Mouse (Mus musculus): ENCODE results near the gene Mttp. TPM values are rescaled to one million over a fixed set of nuclear protein-coding genes. Genes with fewer than 3 reads are reported as not detected.

Mttp gene
- polyA plus RNA-seq, 1 experiment from 2014 or later: 6.3 TPM

- Histone ChIP-seq H3K27ac (replicated peaks; ENCODE audit: low read depth, low read length) (no peak overlapping the region), H3K27me3 (replicated peaks; ENCODE audit: control insufficient read depth, insufficient read depth, low read length) (no peaks in the 10 kb centered on the region), H3K9me3 (ENCODE audit: control insufficient read depth, low read length) (no peaks in the 10 kb centered on the region), H3K4me3 (ENCODE audit: low read depth, low read length) (no peak overlapping the region), H3K4me2 (ENCODE audit: low read depth, low read length) (no peak overlapping the region), H3K9ac (ENCODE audit: low read depth, low read length) (no peak overlapping the region), H3K4me1 (ENCODE audit: control insufficient read depth, insufficient read depth, low read length) (no peaks in the 10 kb centered on the region), H3K36me3 (ENCODE audit: control insufficient read depth, insufficient read depth, low read length) (no peaks in the 10 kb centered on the region)
- ATAC-seq (ENCODE audit: low read depth) (no peak), DNase-seq (ENCODE audit: low spot score) (no peak)
- 90% methylated on average over 19 of the region's 19 CpGs for WGBS
Measured at GRCm38 (mm10) chr3:138110910-138111782, 33.6 kb downstream of the Mttp start.

DNA sequence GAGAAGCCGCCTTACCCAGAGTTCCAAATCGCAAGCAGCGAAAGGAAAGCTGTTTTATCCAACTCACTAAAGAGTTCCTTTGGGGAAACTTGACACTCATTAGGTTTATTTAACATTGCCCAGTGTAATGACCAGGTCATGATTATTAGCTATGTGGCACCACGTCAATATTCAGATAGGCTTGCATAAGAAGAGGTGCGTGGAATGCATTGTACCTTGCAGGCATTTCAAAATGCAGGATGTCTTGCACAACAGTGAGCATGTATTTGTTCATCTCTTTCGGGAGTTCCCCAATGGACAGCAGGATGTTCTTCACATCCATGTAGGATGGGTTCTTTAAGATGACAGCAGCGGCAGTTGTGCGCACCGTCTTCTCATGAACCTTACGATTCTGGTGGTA is 37.9 kb downstream of the Mttp start:
- no peak overlapping the region for H3K4me2 ChIP-seq (ENCODE audit: low read depth, low read length)
- WGBS: 91% methylated on average over 10 of the region's 10 CpGs
- no peak overlapping the region for H3K9ac ChIP-seq (ENCODE audit: low read depth, low read length)
- H3K4me3 ChIP-seq (ENCODE audit: low read depth, low read length): no peak overlapping the region
- H3K4me1 ChIP-seq (ENCODE audit: control insufficient read depth, insufficient read depth, low read length): no peaks in the 10 kb centered on the region
- H3K27ac ChIP-seq (replicated peaks; ENCODE audit: low read depth, low read length): no peak overlapping the region
- no peaks in the 10 kb centered on the region for H3K36me3 ChIP-seq (ENCODE audit: control insufficient read depth, insufficient read depth, low read length)
- H3K27me3 ChIP-seq (replicated peaks; ENCODE audit: control insufficient read depth, insufficient read depth, low read length): no peaks in the 10 kb centered on the region
- ATAC-seq (ENCODE audit: low read depth): no peak
- DNase-seq (ENCODE audit: low spot score): no peak
- H3K9me3 ChIP-seq (ENCODE audit: control insufficient read depth, low read length): no peaks in the 10 kb centered on the region

GRCm38 (mm10) chr3:138105056-138105455 is 39.7 kb downstream of the Mttp start:
- no peaks in the 10 kb centered on the region for H3K9me3 ChIP-seq (ENCODE audit: control insufficient read depth, low read length)
- H3K4me1 ChIP-seq (ENCODE audit: control insufficient read depth, insufficient read depth, low read length): no peaks in the 10 kb centered on the region
- no peak overlapping the region for H3K4me2 ChIP-seq (ENCODE audit: low read depth, low read length)
- H3K9ac ChIP-seq (ENCODE audit: low read depth, low read length): no peak overlapping the region
- no peaks in the 10 kb centered on the region for H3K27me3 ChIP-seq (replicated peaks; ENCODE audit: control insufficient read depth, insufficient read depth, low read length)
- peak; percentile 47; the same call in 1 of the 2 replicates for ATAC-seq (ENCODE audit: low read depth)
- H3K27ac ChIP-seq (replicated peaks; ENCODE audit: low read depth, low read length): no peak overlapping the region
- no peaks in the 10 kb centered on the region for H3K36me3 ChIP-seq (ENCODE audit: control insufficient read depth, insufficient read depth, low read length)
- no peak overlapping the region for H3K4me3 ChIP-seq (ENCODE audit: low read depth, low read length)
- 48% methylated on average over 5 of the region's 5 CpGs for WGBS
- DNase-seq (ENCODE audit: low spot score): peak; percentile 57

- ATAC-seq (ENCODE audit: low read depth) (no peak), DNase-seq (ENCODE audit: low spot score) (no peak)
- H3K4me2 ChIP-seq (ENCODE audit: low read depth, low read length): no peak overlapping the region
- no peaks in the 10 kb centered on the region for H3K9me3 ChIP-seq (ENCODE audit: control insufficient read depth, low read length)
- WGBS: 87% methylated on average over 4 of the region's 4 CpGs
- no peak overlapping the region for H3K9ac ChIP-seq (ENCODE audit: low read depth, low read length)
- no peak overlapping the region for H3K27ac ChIP-seq (replicated peaks; ENCODE audit: low read depth, low read length)
- no peaks in the 10 kb centered on the region for H3K27me3 ChIP-seq (replicated peaks; ENCODE audit: control insufficient read depth, insufficient read depth, low read length)
- H3K4me1 ChIP-seq (ENCODE audit: control insufficient read depth, insufficient read depth, low read length): no peaks in the 10 kb centered on the region
- H3K36me3 ChIP-seq (ENCODE audit: control insufficient read depth, insufficient read depth, low read length): no peaks in the 10 kb centered on the region
- H3K4me3 ChIP-seq (ENCODE audit: low read depth, low read length): no peak overlapping the region
Measured at GRCm38 (mm10) chr3:138103690-138104089, 41.1 kb downstream of the Mttp start.

DNA sequence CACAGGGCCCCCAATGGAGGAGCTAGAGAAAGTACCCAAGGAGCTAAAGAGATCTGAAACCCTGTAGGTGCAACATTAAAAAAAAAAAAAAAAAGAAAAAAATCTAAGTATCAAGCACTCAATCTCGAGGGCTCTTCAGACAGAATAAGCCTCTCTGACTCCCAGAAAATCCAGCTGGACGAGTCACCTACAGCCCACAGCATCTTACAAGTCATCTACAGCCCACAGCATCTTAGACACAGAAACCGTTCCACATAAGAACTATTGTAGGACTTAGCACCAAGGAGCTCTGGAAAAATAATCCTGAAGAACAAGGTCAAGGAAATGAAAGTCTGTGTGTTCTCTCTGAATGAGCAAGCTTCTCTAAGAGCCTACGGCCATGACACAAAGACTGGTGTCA is 42.8 kb downstream of the Mttp start:
- 82% methylated on average over 4 of the region's 4 CpGs for WGBS
- Histone ChIP-seq H3K4me2 (ENCODE audit: low read depth, low read length) (no peak overlapping the region), H3K4me1 (ENCODE audit: control insufficient read depth, insufficient read depth, low read length) (no peaks in the 10 kb centered on the region), H3K27me3 (replicated peaks; ENCODE audit: control insufficient read depth, insufficient read depth, low read length) (no peaks in the 10 kb centered on the region), H3K36me3 (ENCODE audit: control insufficient read depth, insufficient read depth, low read length) (no peaks in the 10 kb centered on the region), H3K27ac (replicated peaks; ENCODE audit: low read depth, low read length) (no peak overlapping the region), H3K4me3 (ENCODE audit: low read depth, low read length) (no peak overlapping the region), H3K9ac (ENCODE audit: low read depth, low read length) (no peak overlapping the region), H3K9me3 (ENCODE audit: control insufficient read depth, low read length) (no peaks in the 10 kb centered on the region)
- DNase-seq (ENCODE audit: low spot score): no peak
- ATAC-seq (ENCODE audit: low read depth): no peak

DNA sequence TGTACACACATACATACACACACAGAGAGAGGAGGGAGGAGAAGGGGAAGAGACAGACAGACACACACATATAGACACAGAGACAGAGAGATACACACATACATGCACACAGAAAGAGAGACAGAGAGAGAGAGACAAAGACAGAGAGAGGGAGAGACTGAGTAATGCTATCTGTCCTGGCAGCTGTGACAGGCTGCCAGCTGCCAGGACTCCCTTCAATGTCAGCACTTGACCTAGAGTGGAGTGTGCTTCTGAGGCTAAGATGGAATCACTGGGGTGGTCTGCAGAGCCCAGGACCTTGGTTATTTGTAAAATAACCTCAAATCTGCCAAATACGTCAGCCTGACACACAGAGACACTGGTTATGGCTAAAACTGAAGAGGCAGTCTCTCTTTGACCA is 47.0 kb downstream of the Mttp start:
- peak overlapping the region; percentile 48; the same call in 1 of the 2 replicates for H3K27ac ChIP-seq (replicated peaks; ENCODE audit: low read depth, low read length)
- peak; percentile 45; the same call in 1 of the 2 replicates for ATAC-seq (ENCODE audit: low read depth)
- 71% methylated on average over 1 of the region's 1 CpGs for WGBS
- H3K4me2 ChIP-seq (ENCODE audit: low read depth, low read length): no peak overlapping the region
- no peaks in the 10 kb centered on the region for H3K9me3 ChIP-seq (ENCODE audit: control insufficient read depth, low read length)
- no peak overlapping the region for H3K4me3 ChIP-seq (ENCODE audit: low read depth, low read length)
- no peak overlapping the region for H3K9ac ChIP-seq (ENCODE audit: low read depth, low read length)
- 0 out of 2 replicates have a peak, but pooled peaks cover 4% of the 10 kb centered on the region for H3K4me1 ChIP-seq (ENCODE audit: control insufficient read depth, insufficient read depth, low read length)
- no peaks in the 10 kb centered on the region for H3K36me3 ChIP-seq (ENCODE audit: control insufficient read depth, insufficient read depth, low read length)
- H3K27me3 ChIP-seq (replicated peaks; ENCODE audit: control insufficient read depth, insufficient read depth, low read length): no peaks in the 10 kb centered on the region
- peak; percentile 58 for DNase-seq (ENCODE audit: low spot score)

GRCm38 (mm10) chr3:138096263-138097028 is 48.3 kb downstream of the Mttp start:
- peak overlapping the region; percentile 63; the same call in 1 of the 2 replicates for H3K27ac ChIP-seq (replicated peaks; ENCODE audit: low read depth, low read length)
- DNase-seq (ENCODE audit: low spot score): no peak
- 84% methylated on average over 19 of the region's 19 CpGs for WGBS

DNA sequence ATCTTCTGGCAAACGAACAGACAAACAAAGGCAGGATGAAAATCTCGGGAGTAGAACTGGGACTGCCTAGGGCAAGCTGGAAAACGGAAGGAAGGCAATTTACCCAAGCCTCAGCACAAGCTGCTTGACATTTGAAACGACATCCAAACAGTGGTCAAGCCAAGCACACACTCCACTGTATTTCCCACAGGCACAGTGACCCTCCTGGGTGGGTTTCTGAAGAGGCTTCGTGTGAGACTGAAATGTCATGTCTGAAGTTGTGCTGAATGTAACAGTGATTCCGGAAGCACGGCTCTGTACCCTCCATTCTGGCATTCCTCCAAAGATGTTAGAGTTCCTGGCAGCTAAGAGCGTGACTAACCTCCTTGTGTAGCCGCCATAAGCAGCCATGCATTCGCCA is 49.0 kb downstream of the Mttp start:
- peak overlapping the region; percentile 41 for H3K27ac ChIP-seq (replicated peaks; ENCODE audit: low read depth, low read length)

More at GRCm38 (mm10) chr3:138096263-138097028, 48.3 kb downstream of the Mttp start:
- Histone ChIP-seq H3K9me3 (ENCODE audit: control insufficient read depth, low read length) (no peaks in the 10 kb centered on the region), H3K9ac (ENCODE audit: low read depth, low read length) (no peak overlapping the region), H3K4me1 (ENCODE audit: control insufficient read depth, insufficient read depth, low read length) (0 out of 2 replicates have a peak, but pooled peaks cover 4% of the 10 kb centered on the region), H3K27me3 (replicated peaks; ENCODE audit: control insufficient read depth, insufficient read depth, low read length) (no peaks in the 10 kb centered on the region), H3K4me3 (ENCODE audit: low read depth, low read length) (no peak overlapping the region), H3K36me3 (ENCODE audit: control insufficient read depth, insufficient read depth, low read length) (no peaks in the 10 kb centered on the region), H3K4me2 (ENCODE audit: low read depth, low read length) (no peak overlapping the region)
- ATAC-seq (ENCODE audit: low read depth): no peak

More for the DNA sequence above, 49.0 kb downstream of the Mttp start:
- Histone ChIP-seq H3K9ac (ENCODE audit: low read depth, low read length) (no peak overlapping the region), H3K36me3 (ENCODE audit: control insufficient read depth, insufficient read depth, low read length) (no peaks in the 10 kb centered on the region), H3K4me3 (ENCODE audit: low read depth, low read length) (no peak overlapping the region), H3K27me3 (replicated peaks; ENCODE audit: control insufficient read depth, insufficient read depth, low read length) (no peaks in the 10 kb centered on the region), H3K4me1 (ENCODE audit: control insufficient read depth, insufficient read depth, low read length) (0 out of 2 replicates have a peak, but pooled peaks cover 4% of the 10 kb centered on the region), H3K4me2 (ENCODE audit: low read depth, low read length) (no peak overlapping the region), H3K9me3 (ENCODE audit: control insufficient read depth, low read length) (no peaks in the 10 kb centered on the region)
- peak; percentile 92 for DNase-seq (ENCODE audit: low spot score)
- WGBS: 28% methylated on average over 10 of the region's 10 CpGs
- peak; percentile 84 for ATAC-seq (ENCODE audit: low read depth)

Data from embryonic facial prominence, embryonic 14.5 days (tissue).